Mouse (Mus musculus) cerebellum, postnatal 25 days (tissue): Measurements from ENCODE around the gene Gm4792.
A peak's percentile ranks its signal among the peaks of the same experiment; 100 is the strongest.

ENCODE experiments used
- DNase-seq, 2 experiments: peaks; one replicate each; pipeline ENCODE4 v3.0.0; 2021; ENCODE audit warnings: mixed read lengths in 2 of 2

The Gm4792 gene

DNA sequence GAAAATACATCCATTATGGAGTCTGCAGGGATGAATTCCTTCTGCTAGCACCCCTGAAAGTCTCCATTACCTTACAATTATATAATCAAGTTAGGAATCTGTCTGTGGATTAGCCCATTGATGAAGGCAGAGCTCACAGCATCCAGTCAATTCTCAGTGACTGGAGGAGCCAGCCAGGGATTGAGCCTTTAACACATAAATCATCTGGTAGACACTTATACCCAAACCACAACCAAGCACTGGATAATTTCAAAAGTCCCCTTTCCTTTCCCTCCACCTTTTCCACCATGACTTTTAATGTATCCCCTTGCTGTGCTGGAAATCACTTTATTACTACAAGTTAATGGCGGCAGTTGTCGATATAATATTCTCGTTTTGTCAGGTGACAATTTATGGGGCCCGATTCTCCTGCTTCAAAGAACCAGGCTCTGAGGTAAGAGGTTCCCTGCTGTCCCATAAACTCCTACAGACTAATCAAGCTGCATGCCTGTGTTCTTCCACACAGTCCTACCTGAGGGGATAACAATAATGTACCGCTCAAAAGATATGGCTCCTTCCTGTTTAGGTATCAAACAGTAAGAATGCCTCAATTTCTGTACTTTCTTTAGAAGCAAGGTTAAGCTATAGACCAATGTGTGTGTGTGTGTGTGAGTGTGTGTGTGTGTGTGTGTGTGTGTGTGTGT is 2.4 kb downstream of the Gm4792 start:
- DNase-seq, result no peak

GRCm38 (mm10) chr10:94294933-94295750 is 3.4 kb downstream of the Gm4792 start:
- peak; percentile 68 to 80 for DNase-seq

GRCm38 (mm10) chr10:94294437-94294836 is 4.1 kb downstream of the Gm4792 start:
- no peak for DNase-seq

DNA sequence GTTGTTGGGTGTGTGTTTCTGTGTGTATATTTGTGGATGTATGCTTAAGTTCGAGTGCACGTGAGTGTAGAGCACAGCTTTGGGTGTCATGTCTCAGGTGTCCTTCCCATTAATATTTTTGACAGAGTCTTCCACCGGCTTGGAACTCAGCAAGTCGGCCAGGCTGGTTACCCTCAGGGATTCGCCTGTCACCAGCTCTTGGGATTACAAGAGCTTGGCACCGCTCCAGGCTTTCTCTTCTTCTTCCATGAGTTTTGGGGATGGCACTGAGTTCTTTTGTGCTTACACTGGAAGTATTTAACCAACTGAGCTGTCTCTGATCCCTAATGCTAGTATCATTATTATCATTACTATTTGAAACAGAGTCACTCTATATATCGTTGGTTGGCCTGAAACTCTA is 15.7 kb downstream of the Gm4792 start:
- peak in 1 of 2 experiments; percentile 30 for DNase-seq

DNA sequence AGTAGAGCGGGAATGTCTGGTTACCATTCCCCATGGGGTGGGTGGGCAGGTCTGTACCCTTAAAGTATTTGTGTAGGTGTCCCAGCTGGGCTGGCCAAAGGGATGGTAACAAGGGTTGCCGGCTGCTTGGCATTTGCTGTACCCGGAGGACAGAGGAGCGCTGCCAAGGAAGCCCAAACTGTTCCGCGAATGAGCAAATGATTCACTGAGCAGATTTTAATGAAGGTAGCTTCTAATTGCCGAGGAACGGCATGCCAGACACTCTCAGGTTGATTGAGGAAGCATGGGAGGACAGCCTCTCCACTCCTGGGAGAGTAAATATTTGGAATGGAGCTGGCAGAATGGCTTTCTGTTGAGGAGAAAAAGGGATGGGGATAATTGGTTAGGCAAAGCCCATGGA is 16.3 kb downstream of the Gm4792 start:
- peak; percentile 73 to 80 for DNase-seq

- DNase-seq, result no peak
Measured at GRCm38 (mm10) chr10:94276511-94276910, 22.0 kb downstream of the Gm4792 start.

- DNase-seq, result no peak
Measured at GRCm38 (mm10) chr10:94275321-94275720, 23.2 kb downstream of the Gm4792 start.

DNA sequence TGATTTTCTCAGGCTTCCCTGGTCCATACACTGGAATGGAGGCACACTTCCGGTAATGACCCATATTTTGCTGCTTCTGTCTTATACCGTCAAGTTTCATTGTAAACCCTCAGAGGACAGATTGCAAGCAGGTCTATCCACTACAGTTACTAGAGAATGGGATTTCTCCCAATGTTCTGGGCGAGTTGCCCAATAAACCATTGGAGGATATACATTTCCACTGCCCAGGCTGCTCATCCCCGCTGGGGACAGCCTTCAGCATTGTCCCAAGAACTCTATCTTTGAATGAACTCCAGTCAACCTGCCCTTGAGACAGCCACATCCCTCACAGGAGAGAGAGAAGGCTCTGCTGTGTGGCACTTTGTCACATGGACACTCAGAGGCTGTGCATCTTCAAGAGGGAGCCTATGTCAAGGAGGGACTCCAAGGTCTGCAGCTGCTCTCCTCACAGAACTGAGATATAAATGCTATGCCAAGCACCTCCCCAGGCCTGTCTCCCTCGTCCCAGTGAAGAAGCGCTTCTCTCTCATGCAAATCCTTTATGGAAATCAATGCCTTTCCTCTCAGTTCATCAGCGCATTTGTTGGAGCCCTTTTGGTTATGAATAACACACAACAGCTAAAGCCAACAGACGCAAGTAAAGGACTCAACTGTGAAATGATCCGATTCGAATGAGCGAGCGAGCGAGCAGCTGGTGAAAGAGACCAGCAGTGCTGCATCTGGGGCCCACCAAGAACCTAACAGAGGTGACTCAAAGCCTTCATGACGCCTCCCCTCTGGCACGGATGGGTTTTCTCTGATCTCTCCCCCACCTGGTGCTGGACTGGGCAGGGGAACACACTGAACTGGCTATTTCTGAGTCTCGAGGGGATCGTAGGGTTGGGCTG is 32.6 kb downstream of the Gm4792 start:
- peak; percentile 33 to 67 for DNase-seq

DNA sequence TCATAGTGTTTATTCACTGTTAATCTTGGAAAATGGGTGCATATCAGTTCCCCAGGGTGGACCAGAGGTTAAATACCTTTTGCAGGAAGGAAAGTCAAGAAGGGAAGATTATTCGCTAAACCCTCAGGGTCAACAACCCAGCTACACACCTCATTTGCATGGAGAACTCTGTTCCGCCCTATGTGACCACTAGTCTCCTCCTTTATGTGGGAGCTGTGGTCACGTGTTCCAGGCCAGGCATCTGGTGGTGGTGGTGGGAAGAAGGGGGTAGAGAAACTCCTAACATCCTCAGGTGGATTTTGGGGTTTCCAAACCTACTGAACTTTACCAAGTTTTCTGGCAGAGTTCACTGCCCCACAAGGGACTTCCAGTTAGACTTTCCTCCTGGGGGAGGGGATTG is 35.3 kb downstream of the Gm4792 start:
- DNase-seq, result no peak

GRCm38 (mm10) chr10:94262646-94263045 is 35.9 kb downstream of the Gm4792 start:
- DNase-seq, result no peak

DNA sequence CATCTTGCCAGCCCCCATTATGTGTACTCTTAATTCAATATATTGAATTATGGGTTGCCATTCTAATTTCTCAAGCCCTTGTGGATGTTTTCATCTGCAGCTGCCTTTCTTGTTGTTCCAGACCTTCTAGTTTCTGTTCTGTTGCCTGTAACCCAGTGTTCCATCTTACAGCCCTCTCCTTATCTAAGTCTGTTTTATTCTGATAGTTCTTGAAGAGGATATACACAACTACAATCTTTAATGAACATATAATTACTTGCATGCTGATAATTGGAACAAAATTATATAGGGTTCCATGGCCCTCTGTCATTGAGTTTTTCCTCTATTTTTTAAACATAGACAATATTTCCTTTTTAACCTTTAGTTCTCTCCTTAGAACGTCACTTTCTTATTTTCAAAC is 38.0 kb downstream of the Gm4792 start:
- DNase-seq, result no peak

DNA sequence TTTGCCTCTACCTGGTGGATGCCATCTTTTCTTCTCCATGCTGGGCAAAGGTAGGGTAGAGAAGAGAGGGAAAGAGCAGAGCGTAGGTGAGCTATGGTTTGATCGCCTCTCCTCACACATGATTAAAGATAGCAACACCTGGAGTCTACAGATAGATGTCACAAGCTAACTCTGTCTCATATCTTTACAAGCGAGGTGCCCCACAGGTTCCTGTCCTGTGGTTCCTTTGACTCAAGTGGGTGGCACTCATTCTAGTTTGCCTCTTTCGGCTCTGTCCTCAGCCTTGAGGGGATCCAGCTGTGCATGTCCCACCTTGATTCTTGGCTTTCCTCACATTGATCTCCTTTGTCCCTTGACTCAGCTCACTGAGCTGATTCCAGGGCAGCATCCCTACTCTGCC is 42.0 kb downstream of the Gm4792 start:
- no peak for DNase-seq

DNA sequence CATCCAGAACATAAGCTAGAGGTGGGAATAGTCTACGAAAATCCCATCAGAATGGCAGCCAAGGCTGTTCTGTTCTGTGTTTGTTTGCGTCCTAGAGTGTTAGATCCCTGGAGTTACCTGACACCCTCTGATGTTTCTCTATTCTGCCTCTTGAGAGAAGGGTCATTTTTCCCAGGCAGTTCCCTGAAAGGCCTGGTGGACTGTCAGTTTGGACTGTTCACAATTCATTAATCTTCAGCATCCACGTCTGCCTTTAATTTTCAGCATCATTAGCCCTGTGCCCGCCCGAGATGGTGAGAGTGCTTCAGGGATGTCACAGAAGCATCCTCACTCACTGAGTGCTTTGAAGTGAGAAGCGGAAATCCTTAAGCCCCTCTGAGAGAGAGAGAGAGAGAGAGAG is 42.8 kb downstream of the Gm4792 start:
- no peak for DNase-seq

DNA sequence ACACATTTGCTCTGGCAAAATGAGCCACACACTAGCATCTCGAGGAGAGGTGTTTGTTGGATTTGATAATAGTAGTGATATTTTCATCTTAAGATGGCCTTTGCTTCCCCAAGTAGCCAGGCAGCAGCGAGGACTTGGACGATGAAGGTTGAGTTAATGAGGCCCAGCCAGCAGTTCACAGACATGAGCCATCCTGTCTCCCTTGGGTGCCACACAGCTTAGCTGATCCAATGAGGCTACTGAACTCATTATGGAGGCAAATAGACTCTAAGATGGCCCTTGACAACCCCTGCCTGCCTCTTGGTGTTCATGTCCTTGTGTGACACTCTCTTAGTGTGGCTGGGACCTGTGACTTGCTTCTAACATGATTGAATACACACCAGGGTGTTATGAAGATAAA is 43.7 kb downstream of the Gm4792 start:
- DNase-seq, result no peak

GRCm38 (mm10) chr10:94253260-94253807 is 45.2 kb downstream of the Gm4792 start:
- DNase-seq, result no peak

DNA sequence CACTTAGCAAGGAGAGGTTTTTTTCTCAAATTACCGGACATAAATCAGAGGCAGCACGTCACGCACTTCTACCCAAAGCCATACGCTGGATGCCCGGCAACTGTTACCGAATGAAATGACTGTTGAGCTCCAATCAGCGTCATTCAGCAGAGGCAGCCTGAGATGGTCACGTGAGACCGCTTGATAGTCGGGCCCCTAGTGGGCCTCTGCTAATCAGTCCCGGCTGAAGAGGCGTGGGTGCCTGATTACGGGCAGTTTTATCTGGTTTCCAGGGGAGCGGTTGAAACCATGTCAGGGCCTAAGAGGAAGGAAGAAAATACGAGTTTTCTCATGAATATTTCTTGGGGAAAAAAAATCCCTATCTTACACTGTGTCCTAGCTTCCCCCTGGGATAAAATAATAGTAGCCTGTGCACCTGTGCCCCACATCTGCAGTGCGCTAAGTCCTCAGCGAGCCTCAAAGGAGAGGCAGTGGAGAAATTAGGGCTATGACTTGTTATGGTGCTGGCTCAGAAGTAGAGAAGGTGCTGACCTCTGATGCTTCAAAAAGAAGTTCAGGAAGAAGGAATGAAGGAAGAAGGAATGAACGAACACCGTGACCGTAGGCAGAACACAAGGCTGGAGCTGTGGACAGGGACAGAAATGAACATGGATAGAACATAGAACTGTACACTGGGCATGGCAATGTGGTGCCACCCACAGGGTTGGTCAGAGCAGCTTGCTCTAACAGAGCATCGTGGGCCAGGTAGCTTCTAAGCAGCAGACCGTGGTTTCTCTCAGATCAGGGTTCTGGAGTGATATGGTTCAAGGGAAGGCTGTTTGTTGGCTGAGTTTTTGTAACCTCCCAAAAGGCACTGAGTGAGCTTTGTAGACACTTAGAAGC is 48.7 kb downstream of the Gm4792 start:
- DNase-seq, result peak in 1 of 2 experiments; percentile 11

GRCm38 (mm10) chr10:94247748-94248349 is 50.7 kb downstream of the Gm4792 start:
- no peak for DNase-seq
